Mouse (Mus musculus): ENCODE data around the gene Gpr155. TPM values are rescaled to one million over a fixed set of nuclear protein-coding genes. Genes with fewer than 3 reads are reported as not detected.

Gpr155 gene
- 18.1 and 22.6 TPM in 2 replicates for polyA plus RNA-seq (2015; fragmentation: Nextera tagmentation; extraction: Ambion mirVana)

GRCm38 (mm10) chr2:73386356-73387046 is at the start of gene Gpr155:
Gene Gpr155, minus strand, starts transcription at chr2:73386572.
- ATAC-seq: peak; percentile 98
- H3K9me3 ChIP-seq (ENCODE audit: control insufficient read depth): no peaks in the 10 kb centered on the region
- 0 out of 2 replicates have a peak, but pooled peaks have one; percentile 9 for TF ChIP-seq CTCF (IDR thresholded peaks at IDR 0.05; ENCODE audit: low read depth)
- H3K9ac ChIP-seq (ENCODE audit: low read depth, low read length): peak within 1 kb of the TSS; percentile 62
- no peaks in the 10 kb centered on the region for H3K4me1 ChIP-seq (replicated peaks; ENCODE audit: control insufficient read depth, insufficient read depth, low read length)
- H3K27ac ChIP-seq (ENCODE audit: low read depth, low read length): peak within 1 kb of the TSS; percentile 78
- WGBS: under 1% methylated on average over 44 of the region's 44 CpGs
- H3K27me3 ChIP-seq (replicated peaks; ENCODE audit: control insufficient read depth, insufficient read depth, low read length): no peaks in the 10 kb centered on the region
- H3K4me3 ChIP-seq (ENCODE audit: low read depth, low read length): peak within 1 kb of the TSS; percentile 68
- peak within 1 kb of the TSS; percentile 99 for H3K4me2 ChIP-seq (replicated peaks; ENCODE audit: low read depth)
- H3K36me3 ChIP-seq (ENCODE audit: control insufficient read depth, insufficient read depth): peaks cover 7% of the 10 kb centered on the region; the same call in 1 of the 2 replicates

- H3K9me3 ChIP-seq (ENCODE audit: control insufficient read depth): no peaks in the 10 kb centered on the region
- H3K27ac ChIP-seq (ENCODE audit: low read depth, low read length): no peak overlapping the region
- no peak for TF ChIP-seq CTCF (IDR thresholded peaks at IDR 0.05; ENCODE audit: low read depth)
- no peaks in the 10 kb centered on the region for H3K27me3 ChIP-seq (replicated peaks; ENCODE audit: control insufficient read depth, insufficient read depth, low read length)
- peaks cover 71% of the 10 kb centered on the region for H3K36me3 ChIP-seq (ENCODE audit: control insufficient read depth, insufficient read depth)
- 97% methylated on average over 2 of the region's 2 CpGs for WGBS
- H3K4me3 ChIP-seq (ENCODE audit: low read depth, low read length): no peak overlapping the region
- H3K4me2 ChIP-seq (replicated peaks; ENCODE audit: low read depth): no peak overlapping the region
- ATAC-seq: no peak
- no peak overlapping the region for H3K9ac ChIP-seq (ENCODE audit: low read depth, low read length)
- no peaks in the 10 kb centered on the region for H3K4me1 ChIP-seq (replicated peaks; ENCODE audit: control insufficient read depth, insufficient read depth, low read length)
Measured at GRCm38 (mm10) chr2:73435847-73436246, 49.5 kb upstream of the Gpr155 start.

DNA sequence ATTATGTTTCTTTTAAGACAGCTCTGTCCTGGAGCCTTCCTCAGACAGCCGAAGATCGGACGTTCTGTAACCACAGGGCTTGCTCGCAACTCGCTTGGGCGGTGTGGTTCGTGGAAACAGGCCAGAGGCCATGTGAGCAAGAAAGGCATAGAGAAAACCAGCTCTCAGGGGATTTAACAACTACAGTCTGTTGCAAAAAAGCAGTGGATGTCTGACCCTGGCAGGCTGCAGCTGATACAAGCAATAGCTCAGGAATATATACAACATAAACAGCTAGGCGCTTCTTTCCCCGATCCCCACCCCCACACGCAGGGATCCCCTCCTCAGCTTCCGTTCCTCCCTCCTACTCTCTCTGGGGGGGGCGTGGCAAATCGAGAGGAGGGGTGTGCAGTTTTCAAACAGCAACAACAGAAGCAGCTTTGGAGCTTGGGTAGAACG is 45.6 kb upstream of the Gpr155 start:
- no peak for ATAC-seq
- Histone ChIP-seq H3K4me2 (replicated peaks; ENCODE audit: low read depth) (0 out of 2 replicates have a peak overlapping the region, but pooled peaks have one; percentile 9), H3K36me3 (ENCODE audit: control insufficient read depth, insufficient read depth) (peaks cover 44% of the 10 kb centered on the region), H3K27ac (ENCODE audit: low read depth, low read length) (no peak overlapping the region), H3K4me1 (replicated peaks; ENCODE audit: control insufficient read depth, insufficient read depth, low read length) (no peaks in the 10 kb centered on the region), H3K9me3 (ENCODE audit: control insufficient read depth) (no peaks in the 10 kb centered on the region), H3K27me3 (replicated peaks; ENCODE audit: control insufficient read depth, insufficient read depth, low read length) (no peaks in the 10 kb centered on the region), H3K4me3 (ENCODE audit: low read depth, low read length) (no peak overlapping the region), H3K9ac (ENCODE audit: low read depth, low read length) (no peak overlapping the region)
- no peak for TF ChIP-seq CTCF (IDR thresholded peaks at IDR 0.05; ENCODE audit: low read depth)
- WGBS: 43% methylated on average over 14 of the region's 14 CpGs

DNA sequence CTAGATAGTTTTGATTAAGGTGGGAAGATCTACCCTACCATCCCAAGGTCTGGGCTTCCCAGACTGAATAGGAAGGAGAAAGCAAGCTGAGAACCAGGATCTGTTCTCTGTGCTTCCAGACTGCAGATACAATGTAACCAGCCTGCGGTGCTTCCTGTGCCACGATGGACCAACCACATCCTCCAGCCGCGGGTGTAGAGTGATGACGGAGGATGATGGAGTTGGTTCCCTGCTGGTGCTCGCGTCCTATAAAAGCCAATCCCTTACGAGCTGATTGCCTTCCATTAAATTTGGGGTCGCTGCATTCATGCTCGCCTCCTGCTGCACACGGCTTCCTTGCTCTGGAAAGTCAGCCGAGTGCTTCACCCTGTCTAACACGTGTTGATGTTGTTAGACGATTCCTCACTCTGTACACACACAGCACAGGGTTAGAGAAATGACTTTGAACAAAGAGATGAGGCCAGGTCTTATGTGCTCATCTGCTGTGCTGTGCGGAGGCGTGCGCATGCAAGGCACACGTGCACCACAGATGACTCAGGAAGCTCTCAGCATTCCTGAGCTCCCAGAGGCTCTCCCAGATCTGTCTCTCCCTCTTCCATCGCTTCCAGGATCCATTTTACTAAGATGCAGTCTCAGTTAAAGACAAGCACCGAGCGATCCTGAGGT is 42.6 kb upstream of the Gpr155 start:
- Histone ChIP-seq H3K36me3 (ENCODE audit: control insufficient read depth, insufficient read depth) (peaks cover 16% of the 10 kb centered on the region), H3K4me3 (ENCODE audit: low read depth, low read length) (no peak overlapping the region), H3K4me2 (replicated peaks; ENCODE audit: low read depth) (no peak overlapping the region), H3K27me3 (replicated peaks; ENCODE audit: control insufficient read depth, insufficient read depth, low read length) (no peaks in the 10 kb centered on the region), H3K27ac (ENCODE audit: low read depth, low read length) (no peak overlapping the region), H3K4me1 (replicated peaks; ENCODE audit: control insufficient read depth, insufficient read depth, low read length) (no peaks in the 10 kb centered on the region), H3K9ac (ENCODE audit: low read depth, low read length) (no peak overlapping the region), H3K9me3 (ENCODE audit: control insufficient read depth) (no peaks in the 10 kb centered on the region)
- WGBS: 66% methylated on average over 21 of the region's 21 CpGs
- no peak for TF ChIP-seq CTCF (IDR thresholded peaks at IDR 0.05; ENCODE audit: low read depth)
- ATAC-seq: peak; percentile 42; the same call in 1 of the 2 replicates

DNA sequence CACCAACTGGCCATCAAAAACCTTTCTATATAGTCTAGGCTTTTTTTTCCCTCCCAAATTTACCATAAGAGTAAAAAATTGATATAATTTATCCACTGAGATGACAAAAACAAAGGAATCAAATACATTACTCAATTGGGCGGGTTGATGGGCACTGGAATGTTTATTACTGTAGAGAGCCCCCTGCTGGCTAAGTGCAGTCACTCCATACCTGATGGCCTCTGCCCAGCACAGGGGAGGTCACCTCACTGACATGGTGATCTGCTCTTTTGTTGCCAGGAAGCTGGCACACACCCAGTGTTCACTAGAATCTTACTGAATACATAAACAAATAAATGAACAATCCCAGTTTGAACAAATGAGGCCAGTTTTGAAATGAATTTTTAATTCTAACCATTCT is 40.9 kb upstream of the Gpr155 start:
- peak; percentile 73 for TF ChIP-seq CTCF (IDR thresholded peaks at IDR 0.05; ENCODE audit: low read depth)
- Histone ChIP-seq H3K27me3 (replicated peaks; ENCODE audit: control insufficient read depth, insufficient read depth, low read length) (no peaks in the 10 kb centered on the region), H3K4me3 (ENCODE audit: low read depth, low read length) (no peak overlapping the region), H3K9me3 (ENCODE audit: control insufficient read depth) (no peaks in the 10 kb centered on the region), H3K4me2 (replicated peaks; ENCODE audit: low read depth) (no peak overlapping the region), H3K9ac (ENCODE audit: low read depth, low read length) (no peak overlapping the region), H3K4me1 (replicated peaks; ENCODE audit: control insufficient read depth, insufficient read depth, low read length) (no peaks in the 10 kb centered on the region), H3K36me3 (ENCODE audit: control insufficient read depth, insufficient read depth) (peaks cover 5% of the 10 kb centered on the region; the same call in 1 of the 2 replicates), H3K27ac (ENCODE audit: low read depth, low read length) (no peak overlapping the region)
- WGBS: 21% methylated on average over 1 of the region's 1 CpGs
- 0 out of 2 replicates have a peak, but pooled peaks have one; percentile 45 for ATAC-seq

DNA sequence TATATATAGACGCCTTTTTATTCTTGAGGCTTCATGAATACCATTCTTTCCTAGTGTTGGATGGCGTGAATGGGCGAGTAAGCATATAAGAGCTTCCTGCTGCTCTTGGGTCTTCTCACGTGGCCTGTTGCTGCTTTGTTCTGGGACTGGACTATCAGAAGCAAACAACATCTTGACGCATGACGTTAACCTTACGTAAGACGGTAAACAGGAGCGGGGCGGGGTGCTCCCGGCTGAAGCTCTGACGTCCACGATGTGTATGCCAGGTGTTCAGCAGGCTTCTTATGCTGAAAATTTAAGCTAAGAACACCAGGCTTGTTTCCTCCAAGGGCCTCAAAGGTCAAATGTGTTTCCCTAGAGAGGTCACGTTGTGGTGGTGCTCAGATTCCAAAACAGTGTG is 39.5 kb upstream of the Gpr155 start:
- ATAC-seq: no peak
- Histone ChIP-seq H3K4me3 (ENCODE audit: low read depth, low read length) (no peak overlapping the region), H3K27me3 (replicated peaks; ENCODE audit: control insufficient read depth, insufficient read depth, low read length) (no peaks in the 10 kb centered on the region), H3K9me3 (ENCODE audit: control insufficient read depth) (no peaks in the 10 kb centered on the region), H3K9ac (ENCODE audit: low read depth, low read length) (no peak overlapping the region), H3K27ac (ENCODE audit: low read depth, low read length) (no peak overlapping the region), H3K4me2 (replicated peaks; ENCODE audit: low read depth) (no peak overlapping the region), H3K4me1 (replicated peaks; ENCODE audit: control insufficient read depth, insufficient read depth, low read length) (no peaks in the 10 kb centered on the region), H3K36me3 (ENCODE audit: control insufficient read depth, insufficient read depth) (no peaks in the 10 kb centered on the region)
- no peak for TF ChIP-seq CTCF (IDR thresholded peaks at IDR 0.05; ENCODE audit: low read depth)
- 53% methylated on average over 14 of the region's 14 CpGs for WGBS
